Mouse (Mus musculus) neural tube, embryonic 11.5 days (tissue): ENCODE measurements around the gene Grk5. TPM values are rescaled to one million over a fixed set of nuclear protein-coding genes. Genes with fewer than 3 reads are reported as not detected.

Experiments
- ATAC-seq: fragments of 200-750 bp; cut with Nextera tagmentation; 2 replicates; pipeline ENCODE4 v1.8.0; 2017; ENCODE audit warnings: moderate number of reproducible peaks, mild to moderate bottlenecking, moderate TSS enrichment, moderate library complexity; ENCODE audit not compliant: insufficient read depth, low FRiP score, low TSS enrichment
- DNase-seq: peaks from one replicate; pipeline ENCODE4 v3.0.0-alpha.2; 2015; ENCODE audit warnings: low spot score
- H3K27ac ChIP-seq: fragments of 300-500 bp; sonication (generic); 2 replicates; pipeline ENCODE4 v1.5.1; 2014; ENCODE audit warnings: low read depth, mild to moderate bottlenecking, low read length
- H3K27me3 ChIP-seq: fragments of 300-500 bp; sonication (generic); 2 replicates; pipeline ENCODE4 v1.6.1; 2014; ENCODE audit warnings: mild to moderate bottlenecking, low read length, mixed read lengths; ENCODE audit not compliant: control insufficient read depth, insufficient read depth
- H3K36me3 ChIP-seq: fragments of 300-500 bp; sonication (generic); 2 replicates; pipeline ENCODE4 v1.6.1; 2014; ENCODE audit warnings: mild to moderate bottlenecking, low read length, moderate library complexity, mixed read lengths; ENCODE audit not compliant: control insufficient read depth, insufficient read depth
- H3K4me1 ChIP-seq: fragments of 300-500 bp; sonication (generic); 2 replicates; pipeline ENCODE4 v1.6.1; 2014; ENCODE audit warnings: low read length, mixed read lengths; ENCODE audit not compliant: control insufficient read depth, insufficient read depth
- H3K4me2 ChIP-seq: fragments of 300-500 bp; sonication (generic); 2 replicates; pipeline ENCODE4 v1.6.1; 2014; ENCODE audit warnings: low read depth, mild to moderate bottlenecking, moderate library complexity
- H3K4me3 ChIP-seq: fragments of 300-500 bp; sonication (generic); 2 replicates; pipeline ENCODE4 v1.5.1; 2014; ENCODE audit warnings: low read depth, low read length
- H3K9ac ChIP-seq: fragments of 300-500 bp; sonication (generic); 2 replicates; pipeline ENCODE4 v1.6.1; 2014; ENCODE audit warnings: mild to moderate bottlenecking, low read length
- H3K9me3 ChIP-seq: fragments of 300-500 bp; sonication (generic); 2 replicates; pipeline ENCODE4 v1.6.1; 2016; ENCODE audit warnings: low read length; ENCODE audit not compliant: control insufficient read depth
- WGBS: fragments of 180-500 bp; shearing (Covaris S2); extraction: QIAGEN DNeasy Blood & Tissue Kit; methylation state at CpG from one replicate; pipeline ENCODE4 v1.1.7; 2014; 5-methylcytosine and 5-hydroxymethylcytosine counted together
- polyA plus RNA-seq: library from polyadenylated mRNA; unstranded; fragments of >200 nt; fragmentation: Nextera tagmentation; extraction: Ambion mirVana; gene quantifications from 2 replicates; pipeline ENCODE4 v1.2.1, GENCODE M21; 2014

Grk5 gene
- polyA plus RNA-seq, 1 experiment from 2014 or later, result 3.4 TPM

- H3K4me2 ChIP-seq, result peak overlapping the region; percentile 62
- H3K4me1 ChIP-seq, result no peaks in the 10 kb centered on the region
- DNase-seq (no peak), ATAC-seq (no peak)
- H3K27me3 ChIP-seq, result no peaks in the 10 kb centered on the region
- no peak overlapping the region for H3K27ac ChIP-seq
- 35% methylated on average over 4 of the region's 4 CpGs for WGBS
- H3K9ac ChIP-seq, result peak overlapping the region; percentile 78
- H3K9me3 ChIP-seq, result no peaks in the 10 kb centered on the region
- H3K4me3 ChIP-seq, result peak overlapping the region; percentile 70
- no peaks in the 10 kb centered on the region; the same call in 1 of the 2 replicates for H3K36me3 ChIP-seq
Measured at GRCm38 (mm10) chr19:60873501-60873900, 16.0 kb upstream of the Grk5 start.

GRCm38 (mm10) chr19:60874064-60874694 lies 15.4 kb upstream of the Grk5 start, which contains the start of gene Prdx3:
Gene Prdx3, minus strand, starts transcription at chr19:60874556.
- Histone ChIP-seq H3K4me2 (peak within 1 kb of the TSS; percentile 62), H3K9ac (peak within 1 kb of the TSS; percentile 78), H3K4me1 (no peaks in the 10 kb centered on the region), H3K27ac (peak within 1 kb of the TSS; percentile 56; the same call in 1 of the 2 replicates), H3K9me3 (no peaks in the 10 kb centered on the region), H3K27me3 (no peaks in the 10 kb centered on the region), H3K4me3 (peak within 1 kb of the TSS; percentile 70), H3K36me3 (no peaks in the 10 kb centered on the region; the same call in 1 of the 2 replicates)
- ATAC-seq (peak; percentile 99), DNase-seq (peak; percentile 95)
- under 1% methylated on average over 28 of the region's 28 CpGs for WGBS

GRCm38 (mm10) chr19:60883129-60883528 lies 6.4 kb upstream of the Grk5 start:
- no peak overlapping the region for H3K4me2 ChIP-seq
- H3K4me1 ChIP-seq, result no peaks in the 10 kb centered on the region
- no peak overlapping the region for H3K27ac ChIP-seq
- WGBS, result 13% methylated on average over 3 of the region's 3 CpGs
- no peak overlapping the region for H3K9ac ChIP-seq
- H3K36me3 ChIP-seq, result no peaks in the 10 kb centered on the region
- no peak for DNase-seq
- no peaks in the 10 kb centered on the region for H3K9me3 ChIP-seq
- no peak for ATAC-seq
- no peaks in the 10 kb centered on the region for H3K27me3 ChIP-seq
- H3K4me3 ChIP-seq, result no peak overlapping the region

GRCm38 (mm10) chr19:60887637-60888036 lies 1.9 kb upstream of the Grk5 start:
- H3K27ac ChIP-seq, result no peak overlapping the region
- H3K4me1 ChIP-seq, result peaks cover 6% of the 10 kb centered on the region; the same call in 1 of the 2 replicates
- 90% methylated on average over 2 of the region's 2 CpGs for WGBS
- no peak overlapping the region for H3K9ac ChIP-seq
- DNase-seq, result no peak
- H3K9me3 ChIP-seq, result no peaks in the 10 kb centered on the region
- no peaks in the 10 kb centered on the region for H3K27me3 ChIP-seq
- no peak overlapping the region for H3K4me3 ChIP-seq
- H3K36me3 ChIP-seq, result no peaks in the 10 kb centered on the region
- no peak overlapping the region for H3K4me2 ChIP-seq
- ATAC-seq, result no peak

- DNase-seq, result peak; percentile 64
- ATAC-seq, result no peak
- Histone ChIP-seq H3K4me1 (peaks cover 6% of the 10 kb centered on the region; the same call in 1 of the 2 replicates), H3K4me2 (peak overlapping the region; percentile 73), H3K9me3 (no peaks in the 10 kb centered on the region), H3K9ac (peak overlapping the region; percentile 89), H3K4me3 (peak overlapping the region; percentile 61), H3K27ac (peak overlapping the region; percentile 87), H3K36me3 (no peaks in the 10 kb centered on the region), H3K27me3 (no peaks in the 10 kb centered on the region)
- WGBS, result 3% methylated on average over 17 of the region's 17 CpGs
Measured at GRCm38 (mm10) chr19:60889101-60889713, 342 bp upstream of the Grk5 start.

- H3K27ac ChIP-seq, result peak overlapping the region; percentile 87
- WGBS, result under 1% methylated on average over 41 of the region's 41 CpGs
- no peaks in the 10 kb centered on the region for H3K36me3 ChIP-seq
- H3K27me3 ChIP-seq, result no peaks in the 10 kb centered on the region
- peak overlapping the region; percentile 61 for H3K4me3 ChIP-seq
- H3K9ac ChIP-seq, result peak overlapping the region; percentile 89
- no peaks in the 10 kb centered on the region for H3K9me3 ChIP-seq
- peak overlapping the region; percentile 73 for H3K4me2 ChIP-seq
- peak; percentile 70 for DNase-seq
- H3K4me1 ChIP-seq, result peaks cover 6% of the 10 kb centered on the region; the same call in 1 of the 2 replicates
- ATAC-seq, result peak; percentile 52; the same call in 1 of the 2 replicates
Measured at GRCm38 (mm10) chr19:60890391-60891122, 1.0 kb downstream of the Grk5 start.

GRCm38 (mm10) chr19:60891123-60891470 lies 1.5 kb downstream of the Grk5 start:
- ATAC-seq, result no peak

GRCm38 (mm10) chr19:60891934-60892547 lies 2.5 kb downstream of the Grk5 start:
- no peak for ATAC-seq

More at GRCm38 (mm10) chr19:60891123-60891470, 1.5 kb downstream of the Grk5 start:
- H3K9me3 ChIP-seq, result no peaks in the 10 kb centered on the region
- H3K27me3 ChIP-seq, result no peaks in the 10 kb centered on the region
- H3K4me3 ChIP-seq, result peak overlapping the region; percentile 61
- peaks cover 6% of the 10 kb centered on the region; the same call in 1 of the 2 replicates for H3K4me1 ChIP-seq
- no peak for DNase-seq
- 15% methylated on average over 4 of the region's 5 CpGs for WGBS
- H3K36me3 ChIP-seq, result no peaks in the 10 kb centered on the region
- peak overlapping the region; percentile 29; the same call in 1 of the 2 replicates for H3K9ac ChIP-seq
- H3K4me2 ChIP-seq, result peak overlapping the region; percentile 73
- H3K27ac ChIP-seq, result no peak overlapping the region

More at GRCm38 (mm10) chr19:60891934-60892547, 2.5 kb downstream of the Grk5 start:
- H3K36me3 ChIP-seq, result no peaks in the 10 kb centered on the region
- peak; percentile 48 for DNase-seq
- no peak overlapping the region for H3K27ac ChIP-seq
- 29% methylated on average over 1 of the region's 1 CpGs for WGBS
- H3K27me3 ChIP-seq, result no peaks in the 10 kb centered on the region
- no peaks in the 10 kb centered on the region for H3K9me3 ChIP-seq
- H3K9ac ChIP-seq, result no peak overlapping the region
- H3K4me1 ChIP-seq, result peaks cover 6% of the 10 kb centered on the region; the same call in 1 of the 2 replicates
- H3K4me3 ChIP-seq, result no peak overlapping the region
- H3K4me2 ChIP-seq, result no peak overlapping the region
